Mouse (Mus musculus): Measurements from ENCODE around the gene Hc. TPM values are rescaled to one million over a fixed set of nuclear protein-coding genes. Genes with fewer than 3 reads are reported as not detected.

Hc gene
- polyA plus RNA-seq, 2 experiments: 0.33 TPM; not detected in 1

DNA sequence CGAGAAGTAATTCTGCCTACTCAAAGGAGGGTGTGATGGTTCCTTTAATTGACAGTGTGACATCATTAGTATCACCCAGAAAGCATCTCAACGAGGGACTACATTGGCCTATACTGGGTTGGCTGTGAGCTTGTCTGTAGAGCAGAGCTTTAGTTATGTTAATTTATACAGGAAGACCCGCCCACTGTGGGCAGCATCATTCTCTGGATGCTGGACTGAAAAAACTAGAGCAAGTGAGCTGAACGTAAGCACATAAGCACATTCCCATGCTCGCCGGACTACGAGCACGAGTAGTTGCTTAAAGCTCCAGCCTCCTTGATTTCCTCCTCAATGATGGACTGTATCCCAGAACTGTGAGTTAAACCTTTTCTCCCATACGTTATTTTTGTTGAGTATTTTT, 62.3 kb downstream of the Hc start:
- TF ChIP-seq POLR2A (IDR thresholded peaks at IDR 0.05; ENCODE audit: borderline replicate concordance, extremely low read depth, insufficient read depth, insufficient read length): no peak
- Histone ChIP-seq H3K9me3 (ENCODE audit: control insufficient read depth, low read length) (no peaks in the 10 kb centered on the region), H3K4me3 (replicated peaks; ENCODE audit: low read length) (no peak overlapping the region), H3K4me1 (ENCODE audit: control insufficient read depth, insufficient read depth, low read length) (peaks cover 3% of the 10 kb centered on the region), H3K4me2 (replicated peaks; ENCODE audit: low read depth, low read length, severe bottlenecking) (no peak overlapping the region), H3K9ac (ENCODE audit: low read depth, low read length, severe bottlenecking) (no peak overlapping the region), H3K27me3 (ENCODE audit: control insufficient read depth, insufficient read depth, low read length) (no peaks in the 10 kb centered on the region), H3K27ac (replicated peaks; ENCODE audit: low read depth, low read length) (no peak overlapping the region), H3K36me3 (ENCODE audit: control insufficient read depth, insufficient read depth, low read length) (no peaks in the 10 kb centered on the region)
- 80% methylated on average over 9 of the region's 9 CpGs for WGBS
- DNase-seq (ENCODE audit: low spot score): no peak
- ATAC-seq (ENCODE audit: low FRiP score, low read depth): no peak

GRCm38 (mm10) chr2:34996506-34996905, 64.7 kb downstream of the Hc start:
- Histone ChIP-seq H3K36me3 (ENCODE audit: control insufficient read depth, insufficient read depth, low read length) (no peaks in the 10 kb centered on the region), H3K4me3 (replicated peaks; ENCODE audit: low read length) (no peak overlapping the region), H3K9ac (ENCODE audit: low read depth, low read length, severe bottlenecking) (no peak overlapping the region), H3K4me2 (replicated peaks; ENCODE audit: low read depth, low read length, severe bottlenecking) (no peak overlapping the region), H3K4me1 (ENCODE audit: control insufficient read depth, insufficient read depth, low read length) (peaks cover 13% of the 10 kb centered on the region), H3K9me3 (ENCODE audit: control insufficient read depth, low read length) (no peaks in the 10 kb centered on the region), H3K27me3 (ENCODE audit: control insufficient read depth, insufficient read depth, low read length) (no peaks in the 10 kb centered on the region), H3K27ac (replicated peaks; ENCODE audit: low read depth, low read length) (no peak overlapping the region)
- no peak for DNase-seq (ENCODE audit: low spot score)
- 84% methylated on average over 5 of the region's 5 CpGs for WGBS
- TF ChIP-seq POLR2A (IDR thresholded peaks at IDR 0.05; ENCODE audit: borderline replicate concordance, extremely low read depth, insufficient read depth, insufficient read length): no peak
- no peak for ATAC-seq (ENCODE audit: low FRiP score, low read depth)

DNA sequence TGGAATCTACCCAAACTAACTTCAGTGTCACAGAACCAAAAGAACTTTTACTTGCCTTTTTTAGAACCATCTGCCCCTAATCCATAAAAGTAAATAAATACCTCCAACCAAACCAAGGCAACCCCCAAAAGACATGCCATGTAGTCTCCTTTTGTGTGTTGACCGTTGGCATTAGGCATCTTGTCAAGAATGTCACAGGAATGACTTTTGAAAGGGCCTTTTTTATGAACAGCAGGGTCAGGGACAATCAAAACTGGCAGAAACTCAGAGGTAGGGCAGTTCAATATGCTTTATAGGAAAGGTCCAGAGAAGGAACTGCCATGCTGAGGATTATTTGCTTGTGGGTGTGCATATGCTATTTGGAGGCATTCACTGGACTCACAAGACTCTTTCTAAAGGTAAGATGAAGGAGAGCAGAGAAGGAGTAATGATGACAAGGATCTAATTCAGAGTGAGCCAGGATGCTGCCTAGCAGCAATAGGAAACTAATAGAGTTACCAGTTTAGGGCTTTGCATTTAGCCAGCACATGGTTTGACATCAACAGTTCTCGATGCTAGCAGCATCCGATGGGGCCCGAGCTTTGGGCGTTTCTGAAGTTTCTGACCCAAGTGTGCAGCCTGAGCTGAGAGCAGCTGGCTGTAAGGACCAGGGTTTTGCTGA, 67.4 kb downstream of the Hc start:
- Histone ChIP-seq H3K36me3 (ENCODE audit: control insufficient read depth, insufficient read depth, low read length) (no peaks in the 10 kb centered on the region), H3K27me3 (ENCODE audit: control insufficient read depth, insufficient read depth, low read length) (no peaks in the 10 kb centered on the region), H3K27ac (replicated peaks; ENCODE audit: low read depth, low read length) (peak overlapping the region; percentile 56; the same call in 1 of the 2 replicates), H3K9me3 (ENCODE audit: control insufficient read depth, low read length) (no peaks in the 10 kb centered on the region), H3K9ac (ENCODE audit: low read depth, low read length, severe bottlenecking) (no peak overlapping the region), H3K4me1 (ENCODE audit: control insufficient read depth, insufficient read depth, low read length) (peaks cover 13% of the 10 kb centered on the region), H3K4me2 (replicated peaks; ENCODE audit: low read depth, low read length, severe bottlenecking) (0 out of 2 replicates have a peak overlapping the region, but pooled peaks have one; percentile 2), H3K4me3 (replicated peaks; ENCODE audit: low read length) (no peak overlapping the region)
- ATAC-seq (ENCODE audit: low FRiP score, low read depth): no peak
- TF ChIP-seq POLR2A (IDR thresholded peaks at IDR 0.05; ENCODE audit: borderline replicate concordance, extremely low read depth, insufficient read depth, insufficient read length): no peak
- WGBS: 78% methylated on average over 5 of the region's 5 CpGs
- no peak for DNase-seq (ENCODE audit: low spot score)

GRCm38 (mm10) chr2:34992729-34993695, 68.2 kb downstream of the Hc start:
- ATAC-seq (ENCODE audit: low FRiP score, low read depth) (peak; percentile 81), DNase-seq (ENCODE audit: low spot score) (peak; percentile 89)
- no peak overlapping the region for H3K4me3 ChIP-seq (replicated peaks; ENCODE audit: low read length)
- H3K27me3 ChIP-seq (ENCODE audit: control insufficient read depth, insufficient read depth, low read length): no peaks in the 10 kb centered on the region
- H3K27ac ChIP-seq (replicated peaks; ENCODE audit: low read depth, low read length): peak overlapping the region; percentile 56; the same call in 1 of the 2 replicates
- no peak overlapping the region for H3K9ac ChIP-seq (ENCODE audit: low read depth, low read length, severe bottlenecking)
- H3K4me2 ChIP-seq (replicated peaks; ENCODE audit: low read depth, low read length, severe bottlenecking): 0 out of 2 replicates have a peak overlapping the region, but pooled peaks have one; percentile 2
- no peaks in the 10 kb centered on the region for H3K36me3 ChIP-seq (ENCODE audit: control insufficient read depth, insufficient read depth, low read length)
- WGBS: 9% methylated on average over 9 of the region's 9 CpGs
- peaks cover 13% of the 10 kb centered on the region for H3K4me1 ChIP-seq (ENCODE audit: control insufficient read depth, insufficient read depth, low read length)
- no peak for TF ChIP-seq POLR2A (IDR thresholded peaks at IDR 0.05; ENCODE audit: borderline replicate concordance, extremely low read depth, insufficient read depth, insufficient read length)
- H3K9me3 ChIP-seq (ENCODE audit: control insufficient read depth, low read length): no peaks in the 10 kb centered on the region

DNA sequence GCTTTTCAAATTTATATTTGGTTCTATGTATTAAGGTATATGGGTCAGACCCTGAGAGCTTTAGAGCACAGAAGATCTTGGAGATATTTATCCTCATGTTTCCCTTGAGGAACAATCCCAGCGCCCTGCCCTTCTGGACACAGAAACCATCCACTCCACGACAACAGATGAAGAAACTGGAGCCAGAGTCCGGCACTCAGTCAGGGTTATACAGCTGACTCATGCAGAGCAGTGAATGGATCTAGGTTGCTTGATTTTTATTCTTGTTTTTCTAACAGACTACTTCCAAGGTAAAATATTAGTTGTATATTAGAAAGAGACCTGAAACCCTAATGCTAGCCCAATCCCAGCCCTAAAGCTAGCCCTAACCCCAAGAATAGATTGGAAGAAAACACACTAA, 69.3 kb downstream of the Hc start:
- no peaks in the 10 kb centered on the region for H3K36me3 ChIP-seq (ENCODE audit: control insufficient read depth, insufficient read depth, low read length)
- peaks cover 13% of the 10 kb centered on the region for H3K4me1 ChIP-seq (ENCODE audit: control insufficient read depth, insufficient read depth, low read length)
- DNase-seq (ENCODE audit: low spot score) (no peak), ATAC-seq (ENCODE audit: low FRiP score, low read depth) (no peak)
- no peaks in the 10 kb centered on the region for H3K9me3 ChIP-seq (ENCODE audit: control insufficient read depth, low read length)
- no peaks in the 10 kb centered on the region for H3K27me3 ChIP-seq (ENCODE audit: control insufficient read depth, insufficient read depth, low read length)
- no peak overlapping the region for H3K27ac ChIP-seq (replicated peaks; ENCODE audit: low read depth, low read length)
- no peak overlapping the region for H3K9ac ChIP-seq (ENCODE audit: low read depth, low read length, severe bottlenecking)
- no peak overlapping the region for H3K4me3 ChIP-seq (replicated peaks; ENCODE audit: low read length)
- WGBS: 83% methylated on average over 3 of the region's 3 CpGs
- no peak for TF ChIP-seq POLR2A (IDR thresholded peaks at IDR 0.05; ENCODE audit: borderline replicate concordance, extremely low read depth, insufficient read depth, insufficient read length)
- no peak overlapping the region for H3K4me2 ChIP-seq (replicated peaks; ENCODE audit: low read depth, low read length, severe bottlenecking)

Data from limb, embryonic 14.5 days (tissue).